Mouse (Mus musculus) ES-E14 (cell line): ENCODE data around the gene Sla2.

Experiments used
- CHD2 ChIP-seq: IDR thresholded peaks from 2 replicates; pipeline ENCODE4 v1.6.1; 2014; ENCODE audit warnings: mild to moderate bottlenecking, low read depth, low read length, inconsistent platforms
- ZC3H11A ChIP-seq: IDR thresholded peaks from 2 replicates; pipeline ENCODE4 v1.6.1; 2012; ENCODE audit warnings: low read depth, mild to moderate bottlenecking, inconsistent platforms, low read length, borderline replicate concordance
- ZNF384 ChIP-seq: IDR thresholded peaks from 2 replicates; pipeline ENCODE4 v1.6.1; 2012; ENCODE audit warnings: low read depth, low read length, inconsistent platforms

GRCm38 (mm10) chr2:156892821-156893220 is 5.8 kb upstream of the Sla2 start:
- TF ChIP-seq ZC3H11A = no peak
- no peak for TF ChIP-seq CHD2
- no peak for TF ChIP-seq ZNF384
